Mouse (Mus musculus) limb, embryonic 14.5 days (tissue): Measurements from ENCODE around the gene Gpr135. TPM values are rescaled to one million over a fixed set of nuclear protein-coding genes. Genes with fewer than 3 reads are reported as not detected.

Experiments used
- ATAC-seq: fragments of 200-750 bp; cut with Nextera tagmentation; 2 replicates; pipeline ENCODE4 v1.8.0; 2017; ENCODE audit warnings: low read depth, moderate number of reproducible peaks, moderate TSS enrichment; ENCODE audit not compliant: low FRiP score
- DNase-seq: peaks from one replicate; pipeline ENCODE4 v3.0.0-alpha.2; 2015; ENCODE audit warnings: low spot score
- H3K27ac ChIP-seq: fragments of 300-500 bp; sonication (generic); replicated peaks from 2 replicates; pipeline ENCODE4 v1.5.1; 2014; ENCODE audit warnings: low read depth, mild to moderate bottlenecking, low read length, moderate library complexity, mixed read lengths
- H3K27me3 ChIP-seq: fragments of 300-500 bp; sonication (generic); 2 replicates; pipeline ENCODE4 v1.6.1; 2014; ENCODE audit warnings: low read length, mixed read lengths; ENCODE audit not compliant: control insufficient read depth, insufficient read depth
- H3K36me3 ChIP-seq: fragments of 300-500 bp; sonication (generic); 2 replicates; pipeline ENCODE4 v1.6.1; 2014; ENCODE audit warnings: mild to moderate bottlenecking, low read length, moderate library complexity, mixed read lengths; ENCODE audit not compliant: control insufficient read depth, insufficient read depth
- H3K4me1 ChIP-seq: fragments of 300-500 bp; sonication (generic); 2 replicates; pipeline ENCODE4 v1.6.1; 2014; ENCODE audit warnings: antibody characterized with exemption, low read length, mixed read lengths; ENCODE audit not compliant: control insufficient read depth, insufficient read depth
- H3K4me2 ChIP-seq: fragments of 300-500 bp; sonication (generic); replicated peaks from 2 replicates; pipeline ENCODE4 v1.6.1; 2014; ENCODE audit warnings: low read depth, mild to moderate bottlenecking, low read length, moderate library complexity; ENCODE audit not compliant: severe bottlenecking
- H3K4me3 ChIP-seq: fragments of 300-500 bp; sonication (generic); replicated peaks from 2 replicates; pipeline ENCODE4 v1.5.1; 2014; ENCODE audit warnings: low read length
- H3K9ac ChIP-seq: fragments of 300-500 bp; sonication (generic); 2 replicates; pipeline ENCODE4 v1.6.1; 2014; ENCODE audit warnings: mild to moderate bottlenecking, low read depth, low read length, moderate library complexity; ENCODE audit not compliant: severe bottlenecking
- H3K9me3 ChIP-seq: fragments of 300-500 bp; sonication (generic); 2 replicates; pipeline ENCODE4 v1.6.1; 2016; ENCODE audit warnings: low read length; ENCODE audit not compliant: control insufficient read depth
- POLR2A ChIP-seq: fragments of 200-500 bp; IDR thresholded peaks from 2 replicates; pipeline ENCODE4 v1.8.0; 2012; ENCODE audit warnings: inconsistent platforms, mild to moderate bottlenecking, moderate library complexity, borderline replicate concordance; ENCODE audit not compliant: insufficient read depth, insufficient read length; ENCODE audit errors: extremely low read depth
- WGBS: fragments of 180-500 bp; shearing (Covaris S2); extraction: QIAGEN DNeasy Blood & Tissue Kit; methylation state at CpG from one replicate; pipeline ENCODE4 v1.1.7; 2014; 5-methylcytosine and 5-hydroxymethylcytosine counted together
- polyA plus RNA-seq, 2 experiments: library from polyadenylated mRNA; depleted of rRNA in 1 of 2; stranded (reverse) in 1 of 2; unstranded in 1 of 2; fragments of >200 nt; fragmentation: Nextera tagmentation in 1 of 2; extraction: Ambion mirVana in 1 of 2; gene quantifications; 2 replicates each; pipeline versions ENCODE4 v1.2.1 to v1.2.3; 2012 to 2014

Gpr135 gene
- polyA plus RNA-seq, 2 experiments, result 1.3 to 4.9 TPM

GRCm38 (mm10) chr12:72038866-72039265, 32.1 kb downstream of the Gpr135 start:
- no peak for ATAC-seq
- H3K36me3 ChIP-seq, result no peaks in the 10 kb centered on the region
- 81% methylated on average over 2 of the region's 2 CpGs for WGBS
- H3K27ac ChIP-seq, result no peak overlapping the region
- H3K4me3 ChIP-seq, result no peak overlapping the region
- no peak for TF ChIP-seq POLR2A
- peaks cover 4% of the 10 kb centered on the region; the same call in 1 of the 2 replicates for H3K9me3 ChIP-seq
- H3K4me1 ChIP-seq, result no peaks in the 10 kb centered on the region
- no peak overlapping the region for H3K4me2 ChIP-seq
- no peak for DNase-seq
- no peaks in the 10 kb centered on the region for H3K27me3 ChIP-seq
- no peak overlapping the region for H3K9ac ChIP-seq

- ATAC-seq (no peak), DNase-seq (no peak)
- Histone ChIP-seq H3K27ac (no peak overlapping the region), H3K36me3 (no peaks in the 10 kb centered on the region), H3K27me3 (no peaks in the 10 kb centered on the region), H3K4me3 (no peak overlapping the region), H3K9ac (no peak overlapping the region), H3K4me2 (no peak overlapping the region), H3K4me1 (no peaks in the 10 kb centered on the region), H3K9me3 (peaks cover 4% of the 10 kb centered on the region; the same call in 1 of the 2 replicates)
- 62% methylated on average over 6 of the region's 6 CpGs for WGBS
- no peak for TF ChIP-seq POLR2A
Observed at GRCm38 (mm10) chr12:72037049-72037448, 33.9 kb downstream of the Gpr135 start.

GRCm38 (mm10) chr12:72036097-72036661, 34.7 kb downstream of the Gpr135 start:
- Histone ChIP-seq H3K4me2 (no peak overlapping the region), H3K4me1 (no peaks in the 10 kb centered on the region), H3K4me3 (no peak overlapping the region), H3K9me3 (peaks cover 4% of the 10 kb centered on the region; the same call in 1 of the 2 replicates), H3K9ac (no peak overlapping the region), H3K36me3 (no peaks in the 10 kb centered on the region), H3K27me3 (no peaks in the 10 kb centered on the region), H3K27ac (no peak overlapping the region)
- 67% methylated on average over 9 of the region's 9 CpGs for WGBS
- no peak for ATAC-seq
- DNase-seq, result no peak
- no peak for TF ChIP-seq POLR2A

- Histone ChIP-seq H3K9ac (no peak overlapping the region), H3K4me2 (no peak overlapping the region), H3K36me3 (no peaks in the 10 kb centered on the region), H3K4me3 (no peak overlapping the region), H3K27me3 (no peaks in the 10 kb centered on the region), H3K27ac (no peak overlapping the region), H3K9me3 (no peaks in the 10 kb centered on the region; the same call in 1 of the 2 replicates), H3K4me1 (no peaks in the 10 kb centered on the region)
- no peak for ATAC-seq
- 90% methylated on average over 6 of the region's 6 CpGs for WGBS
- no peak for DNase-seq
- no peak for TF ChIP-seq POLR2A
Observed at GRCm38 (mm10) chr12:72031794-72032193, 39.1 kb downstream of the Gpr135 start.

GRCm38 (mm10) chr12:72031171-72031570, 39.8 kb downstream of the Gpr135 start:
- Histone ChIP-seq H3K27me3 (no peaks in the 10 kb centered on the region), H3K9me3 (no peaks in the 10 kb centered on the region; the same call in 1 of the 2 replicates), H3K36me3 (no peaks in the 10 kb centered on the region), H3K4me2 (no peak overlapping the region), H3K4me1 (no peaks in the 10 kb centered on the region), H3K9ac (no peak overlapping the region), H3K4me3 (no peak overlapping the region), H3K27ac (no peak overlapping the region)
- TF ChIP-seq POLR2A, result no peak
- DNase-seq (no peak), ATAC-seq (no peak)
- WGBS, result 64% methylated on average over 5 of the region's 5 CpGs

GRCm38 (mm10) chr12:72025275-72025795, 45.6 kb downstream of the Gpr135 start:
- Histone ChIP-seq H3K9ac (no peak overlapping the region), H3K4me3 (no peak overlapping the region), H3K4me2 (no peak overlapping the region), H3K27ac (no peak overlapping the region), H3K36me3 (no peaks in the 10 kb centered on the region), H3K9me3 (no peaks in the 10 kb centered on the region; the same call in 1 of the 2 replicates), H3K27me3 (no peaks in the 10 kb centered on the region), H3K4me1 (no peaks in the 10 kb centered on the region)
- WGBS, result 58% methylated on average over 6 of the region's 6 CpGs
- DNase-seq, result no peak
- TF ChIP-seq POLR2A, result no peak
- ATAC-seq, result no peak
